Mouse (Mus musculus) retina, postnatal 7 days (tissue): ENCODE results near the gene 4930432K21Rik.

Experiments
- DNase-seq: peaks from one replicate; pipeline ENCODE4 v3.0.0-alpha.2; 2012; ENCODE audit warnings: low read depth, low spot score

4930432K21Rik gene

GRCm38 (mm10) chr8:84147324-84147766, 480 bp upstream of the 4930432K21Rik start:
- no peak for DNase-seq

GRCm38 (mm10) chr8:84148531-84148850, 666 bp downstream of the 4930432K21Rik start:
- no peak for DNase-seq

GRCm38 (mm10) chr8:84149181-84149580, 1.4 kb downstream of the 4930432K21Rik start:
- no peak for DNase-seq

GRCm38 (mm10) chr8:84157620-84158019, 9.8 kb downstream of the 4930432K21Rik start:
- DNase-seq = no peak

- no peak for DNase-seq
Observed at GRCm38 (mm10) chr8:84167696-84168095, 19.9 kb downstream of the 4930432K21Rik start.

GRCm38 (mm10) chr8:84170096-84170495, 22.3 kb downstream of the 4930432K21Rik start:
- no peak for DNase-seq

- DNase-seq = no peak
Observed at GRCm38 (mm10) chr8:84173861-84174260, 26.0 kb downstream of the 4930432K21Rik start.

GRCm38 (mm10) chr8:84176560-84176959, 28.7 kb downstream of the 4930432K21Rik start:
- DNase-seq = no peak

GRCm38 (mm10) chr8:84177405-84177804, 29.6 kb downstream of the 4930432K21Rik start:
- no peak for DNase-seq

- DNase-seq = no peak
Observed at GRCm38 (mm10) chr8:84178592-84178991, 30.8 kb downstream of the 4930432K21Rik start.

GRCm38 (mm10) chr8:84179946-84180345, 32.1 kb downstream of the 4930432K21Rik start:
- DNase-seq = no peak

- DNase-seq = no peak
Observed at GRCm38 (mm10) chr8:84180530-84181190, 32.8 kb downstream of the 4930432K21Rik start.

GRCm38 (mm10) chr8:84182833-84183232, 35.0 kb downstream of the 4930432K21Rik start:
- DNase-seq = no peak

- no peak for DNase-seq
Observed at GRCm38 (mm10) chr8:84183261-84184084, 35.6 kb downstream of the 4930432K21Rik start.

- no peak for DNase-seq
Observed at GRCm38 (mm10) chr8:84184085-84185043, 36.5 kb downstream of the 4930432K21Rik start.

- DNase-seq = no peak
Observed at GRCm38 (mm10) chr8:84185117-84185516, 37.3 kb downstream of the 4930432K21Rik start, which contains the start of gene Nanos3. Gene Nanos3, minus strand, starts transcription at chr8:84185217.

GRCm38 (mm10) chr8:84186547-84186946, 38.7 kb downstream of the 4930432K21Rik start:
- DNase-seq = peak; percentile 62

GRCm38 (mm10) chr8:84187065-84187755, 39.4 kb downstream of the 4930432K21Rik start:
- DNase-seq = no peak

- no peak for DNase-seq
Observed at GRCm38 (mm10) chr8:84188671-84189070, 40.8 kb downstream of the 4930432K21Rik start.

- DNase-seq = no peak
Observed at GRCm38 (mm10) chr8:84189603-84190002, 41.8 kb downstream of the 4930432K21Rik start.
